Mouse (Mus musculus) gastrocnemius, postnatal 36 days (tissue): Measurements from ENCODE around the gene Wnk4. TPM values are rescaled to one million over a fixed set of nuclear protein-coding genes. Genes with fewer than 3 reads are reported as not detected.

Experiments used
- DNase-seq, 2 experiments: peaks; one replicate each; pipeline ENCODE4 v3.0.0; 2022
- intact Hi-C: fragments of 180-260 bp; cut with DNase I; formaldehyde crosslinking; loops from one replicate; pipeline ENCODE4 v1.15.1; 2025
- long read RNA-seq, 2 experiments: library from polyadenylated mRNA; stranded (forward); transcript quantifications; one replicate each; pipeline ENCODE4 v2.0.0; 2021
- total RNA-seq, 2 experiments: library from RNA; stranded (reverse); gene quantifications; 2 replicates each; pipeline ENCODE4 v1.2.3; 2021

The Wnk4 gene
- under 1 TPM; 0.10 to 0.15 TPM for total RNA-seq
- long read RNA-seq, experiment 1 = 0 reads
- long read RNA-seq, experiment 2 = 0 reads

DNA sequence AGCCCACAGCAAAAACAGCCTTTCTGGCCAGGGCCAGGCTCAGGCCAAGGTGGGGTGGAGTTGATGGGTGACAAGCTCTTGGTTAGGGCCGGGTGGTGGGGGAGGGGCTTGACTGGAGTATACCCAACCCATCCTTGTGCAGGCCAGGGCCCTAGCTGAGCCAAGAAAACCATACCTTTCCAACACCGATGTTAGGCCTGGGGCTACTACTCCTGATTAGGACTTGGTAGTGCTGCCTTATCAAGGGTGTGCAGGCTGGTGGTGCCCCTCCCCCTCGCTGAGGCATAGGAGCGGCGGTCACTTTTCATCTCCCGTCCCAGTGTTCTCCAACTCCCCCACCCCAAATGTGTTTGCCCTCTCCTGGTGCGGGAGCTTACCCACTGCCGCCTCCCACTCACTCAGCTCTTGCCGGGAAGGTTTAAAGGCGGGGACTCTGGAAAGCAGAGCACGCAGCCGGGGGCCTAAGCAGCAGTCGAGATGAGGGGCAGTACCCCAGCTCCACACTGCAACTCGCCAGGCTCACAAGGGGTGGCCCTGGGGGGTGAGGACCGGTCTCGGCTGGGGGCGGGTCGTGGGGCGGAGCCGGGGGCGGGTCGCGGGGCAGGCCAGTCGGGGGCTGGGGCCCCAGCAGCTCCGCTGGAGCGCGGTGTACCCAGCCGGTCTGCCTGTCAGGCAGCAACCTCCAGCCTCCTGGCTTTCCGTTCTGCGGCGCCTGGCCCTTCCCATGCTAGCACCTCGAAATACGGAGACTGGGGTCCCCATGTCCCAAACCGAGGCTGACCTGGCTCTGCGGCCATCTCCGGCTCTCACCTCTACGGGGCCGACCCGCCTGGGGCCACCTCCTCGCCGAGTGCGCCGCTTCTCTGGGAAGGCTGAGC lies at the start of gene Wnk4:
Gene Wnk4 (plus strand): TSS at position 620 of the 878 bp plus-strand sequence.
- intact Hi-C loops = no loop called here
- DNase-seq = peak in 1 of 2 experiments; percentile 42

DNA sequence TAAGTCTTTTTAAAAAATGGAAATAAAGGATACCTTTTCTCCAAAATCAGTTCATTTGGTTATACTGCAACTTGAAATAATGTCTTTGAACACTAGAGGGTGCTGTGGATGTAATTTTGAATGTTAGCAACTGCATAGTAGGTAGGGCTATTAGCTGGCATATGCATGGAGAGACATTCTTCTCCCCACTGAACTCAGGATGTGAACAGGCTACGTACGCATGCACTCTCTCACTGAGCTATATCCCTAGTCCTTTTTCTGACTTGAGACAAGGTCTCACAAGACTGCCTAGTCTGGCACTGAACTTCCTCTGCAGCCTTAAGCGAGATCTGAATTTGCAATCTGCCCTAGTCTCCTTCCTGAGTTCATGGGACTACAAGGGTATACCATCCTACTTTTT lies 48.4 kb upstream of the Wnk4 start:
- intact Hi-C loops = loop anchor here (2.0 to 5.0 kb wide), 2 partner anchors 37 to 185 kb away; no protein-coding TSS in a partner anchor
- no peak for DNase-seq

DNA sequence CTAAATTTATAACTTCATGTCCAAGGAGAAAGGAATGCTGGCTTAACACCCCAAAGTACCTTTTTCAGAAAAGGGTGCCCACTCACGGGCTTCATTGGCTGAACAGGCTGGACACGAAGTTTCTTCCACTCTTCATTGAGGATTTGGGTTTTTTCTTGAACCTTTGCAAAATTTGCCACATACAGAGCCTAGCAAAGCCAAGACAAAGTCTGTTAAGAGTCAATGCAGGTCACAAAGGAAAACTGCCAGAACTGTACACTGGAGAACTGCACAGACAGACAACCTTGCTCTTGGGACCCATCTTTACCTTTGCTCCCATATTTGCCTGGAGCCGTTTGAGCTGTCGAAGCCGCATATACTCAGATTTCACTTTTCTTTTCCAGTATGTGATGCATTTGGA lies 43.4 kb upstream of the Wnk4 start:
- DNase-seq = no peak
- intact Hi-C loops = no loop called here

DNA sequence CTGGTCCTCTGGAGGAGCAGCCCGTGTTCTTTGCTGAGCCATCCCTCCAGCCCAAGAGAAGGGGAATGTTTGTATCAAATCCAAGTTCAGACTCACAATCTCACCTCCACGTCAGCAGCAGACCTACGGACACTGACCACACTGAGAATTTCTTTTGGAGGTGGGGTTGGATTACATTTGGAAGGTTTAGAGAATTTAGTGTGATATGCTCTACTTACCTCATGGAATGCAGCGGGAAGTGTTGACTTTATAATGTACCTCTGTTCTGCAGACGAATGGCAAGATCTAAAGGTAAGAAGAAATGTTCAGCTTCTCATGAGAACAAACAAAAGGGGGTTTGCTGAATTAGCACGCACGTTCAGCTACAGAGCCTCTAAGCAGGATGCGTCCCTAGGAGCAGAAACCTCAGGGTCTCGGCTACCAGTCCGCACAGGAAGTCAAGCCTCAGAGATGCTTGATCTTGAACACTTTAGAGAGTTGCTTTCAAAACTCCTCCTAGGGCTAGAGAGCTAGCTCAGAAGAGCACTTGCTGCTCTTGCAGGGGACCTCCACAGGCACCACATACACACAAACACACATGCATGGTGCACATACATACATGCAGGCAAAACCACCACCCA lies 41.8 kb upstream of the Wnk4 start:
- intact Hi-C loops = no loop called here
- DNase-seq = no peak

DNA sequence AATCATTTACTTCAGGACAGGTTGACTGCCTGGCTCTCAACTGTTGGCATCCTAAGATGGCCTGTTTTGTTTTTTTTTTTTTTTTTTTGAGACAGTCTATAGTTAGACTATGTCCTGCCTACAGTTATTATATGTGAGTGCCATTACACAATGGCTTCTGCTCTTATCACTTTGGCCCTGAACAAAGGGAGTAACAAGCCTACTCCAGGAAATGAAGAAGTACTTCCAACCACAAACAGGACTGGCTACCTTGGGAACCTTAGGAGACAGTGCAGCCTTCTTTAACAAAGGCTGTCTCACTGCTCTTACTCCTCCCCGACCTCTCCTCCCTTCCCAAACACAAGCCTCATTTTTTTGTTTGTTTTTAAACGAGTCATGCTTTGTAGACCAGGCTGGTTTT lies 39.5 kb upstream of the Wnk4 start:
- no peak for DNase-seq
- intact Hi-C loops = no loop called here

DNA sequence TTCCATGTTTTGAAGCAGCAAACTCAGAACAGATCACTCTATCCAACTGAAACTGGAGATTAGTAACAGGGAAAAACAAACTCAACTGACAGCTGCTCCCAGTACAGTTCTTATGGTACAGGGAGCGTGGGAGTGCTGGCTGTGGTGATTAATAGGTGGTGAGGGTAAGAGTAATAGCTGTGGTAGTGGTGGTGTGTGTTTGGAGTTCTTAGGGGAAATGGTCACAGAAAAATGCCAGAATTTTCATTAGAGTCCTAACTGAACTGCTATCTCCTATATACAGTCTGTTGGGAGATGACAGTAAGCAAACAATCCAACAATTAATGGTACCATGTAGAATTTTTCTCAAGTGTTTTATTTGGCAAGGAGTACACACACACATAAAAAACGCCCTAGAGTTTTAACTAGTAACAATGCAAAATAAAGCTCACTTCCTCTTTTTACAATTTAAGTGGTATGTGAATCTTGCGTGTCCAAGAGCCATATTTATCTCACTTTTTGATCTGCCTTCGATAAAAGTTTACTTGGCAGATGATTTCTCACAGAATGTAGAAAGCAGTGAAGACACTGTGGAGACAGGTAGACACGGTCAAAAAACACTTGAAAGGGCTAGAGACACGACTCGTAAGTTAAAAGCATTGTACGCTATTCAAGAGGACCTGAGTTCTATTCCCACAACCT lies 38.9 kb upstream of the Wnk4 start:
- DNase-seq = no peak
- intact Hi-C loops = no loop called here

DNA sequence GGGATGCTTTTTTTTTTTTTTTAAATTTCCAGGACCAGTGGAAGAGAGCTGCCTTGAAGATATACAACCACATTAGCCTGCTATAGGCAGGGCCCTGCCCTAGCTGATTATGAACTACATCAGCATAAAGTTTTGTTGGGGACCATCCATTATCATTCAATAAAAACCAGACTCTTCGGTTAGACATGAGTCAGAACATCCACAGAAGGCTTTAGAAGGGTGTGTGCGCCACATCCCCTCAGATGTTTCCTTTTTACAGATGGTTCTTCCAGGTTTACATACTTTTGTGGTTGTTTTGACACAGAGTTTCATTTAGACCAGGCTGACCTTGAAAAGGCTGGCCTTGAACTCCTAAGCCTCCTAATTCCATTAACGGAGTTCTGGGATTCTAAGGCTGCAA lies 36.0 kb upstream of the Wnk4 start:
- no peak for DNase-seq
- intact Hi-C loops = no loop called here

DNA sequence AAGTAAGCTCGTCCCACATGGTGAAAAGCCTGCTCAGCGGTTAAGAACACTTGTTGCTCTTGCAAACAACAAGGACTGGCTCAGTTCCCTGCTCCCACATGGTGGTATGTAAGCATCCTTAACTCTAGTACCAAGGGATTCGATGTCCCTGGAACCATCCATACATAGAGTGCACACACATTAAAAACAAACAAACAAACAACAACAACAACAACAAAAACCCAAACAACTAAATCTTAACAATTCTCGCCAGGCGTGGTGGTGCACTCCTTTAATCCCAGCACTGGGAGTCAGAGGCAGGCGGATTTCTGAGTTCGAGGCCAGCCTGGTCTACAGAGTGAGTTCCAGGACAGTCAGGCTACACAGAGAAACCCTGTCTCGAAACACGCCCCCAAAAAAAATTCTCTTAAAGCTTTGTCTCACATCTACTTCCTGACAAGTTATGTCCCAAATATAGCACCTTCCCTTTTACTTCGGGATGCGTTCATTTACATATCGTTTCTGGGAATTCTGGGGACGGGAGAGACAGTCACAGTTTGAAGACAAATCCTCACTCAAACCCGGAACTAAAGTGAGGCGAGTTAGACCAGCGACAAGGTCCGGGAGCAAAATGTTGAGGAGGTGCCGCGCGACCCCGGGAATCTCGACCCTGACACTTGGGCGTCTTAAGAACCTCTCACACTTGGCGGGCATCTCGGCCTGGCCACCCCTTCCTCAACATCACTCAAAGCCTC lies 34.9 kb upstream of the Wnk4 start:
- no peak for DNase-seq
- intact Hi-C loops = no loop called here

DNA sequence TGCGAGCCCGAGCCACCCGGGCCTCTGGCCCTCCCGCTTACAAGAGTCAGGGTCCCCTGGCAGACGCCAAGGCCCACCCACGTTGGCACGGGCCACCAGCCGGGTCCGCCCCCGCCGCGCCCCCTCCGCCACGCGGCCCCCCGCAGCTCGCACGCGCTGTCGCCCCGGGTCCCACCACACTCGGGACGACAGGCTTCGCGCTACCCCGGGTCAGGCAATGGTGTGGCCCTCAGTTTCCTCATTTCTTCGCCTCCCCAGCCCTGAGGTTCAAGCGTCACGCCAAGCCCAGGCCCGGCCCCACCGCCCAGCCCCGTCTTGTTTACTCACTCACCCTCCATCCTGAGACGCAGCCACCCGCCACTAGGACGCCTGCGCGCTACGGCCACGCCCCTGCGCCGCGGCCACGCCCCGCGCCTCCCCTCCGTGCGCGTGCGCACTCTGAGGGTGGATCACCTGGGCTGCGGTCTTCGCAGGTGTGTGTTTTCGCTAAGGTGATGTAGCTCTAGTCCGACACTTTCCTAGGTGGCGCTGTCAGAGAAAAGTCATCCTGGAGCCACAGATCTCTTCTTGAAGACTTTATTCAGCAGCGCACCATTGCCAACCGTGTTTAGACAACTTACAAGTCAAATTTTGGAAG lies 34.2 kb upstream of the Wnk4 start, which contains the start of gene Ezh1:
Gene Ezh1 (minus strand): TSS at position 399 of the 637 bp plus-strand sequence.
- DNase-seq = peak; percentile 82 to 90
- intact Hi-C loops = no loop called here

DNA sequence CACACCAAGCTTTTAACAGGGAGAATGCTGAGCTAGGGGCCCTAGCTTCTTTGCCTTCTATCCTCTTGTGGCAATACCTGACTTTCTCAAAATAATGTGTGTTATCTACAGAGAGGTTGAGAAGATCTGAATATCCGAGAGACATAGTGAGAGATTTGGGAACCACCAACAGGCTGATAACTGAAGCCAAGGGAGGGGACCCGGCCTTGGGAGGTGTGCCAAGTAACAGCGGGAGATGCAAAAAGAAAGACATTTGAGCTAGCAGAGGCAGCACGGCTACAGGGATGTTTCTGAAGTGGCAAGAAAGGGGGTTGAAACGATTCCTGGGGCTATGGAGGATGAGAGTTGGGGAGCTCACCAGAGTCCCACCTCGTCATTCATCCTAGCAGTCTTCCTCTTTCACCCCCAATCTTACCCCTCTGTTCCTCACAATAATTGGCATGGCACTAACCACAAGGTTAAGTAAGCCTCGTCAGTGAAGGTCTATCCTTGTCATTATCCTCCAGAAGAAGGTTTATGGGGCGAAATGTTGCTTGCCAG lies 30.9 kb upstream of the Wnk4 start:
- peak in 1 of 2 experiments; percentile 72 for DNase-seq
- intact Hi-C loops = no loop called here

DNA sequence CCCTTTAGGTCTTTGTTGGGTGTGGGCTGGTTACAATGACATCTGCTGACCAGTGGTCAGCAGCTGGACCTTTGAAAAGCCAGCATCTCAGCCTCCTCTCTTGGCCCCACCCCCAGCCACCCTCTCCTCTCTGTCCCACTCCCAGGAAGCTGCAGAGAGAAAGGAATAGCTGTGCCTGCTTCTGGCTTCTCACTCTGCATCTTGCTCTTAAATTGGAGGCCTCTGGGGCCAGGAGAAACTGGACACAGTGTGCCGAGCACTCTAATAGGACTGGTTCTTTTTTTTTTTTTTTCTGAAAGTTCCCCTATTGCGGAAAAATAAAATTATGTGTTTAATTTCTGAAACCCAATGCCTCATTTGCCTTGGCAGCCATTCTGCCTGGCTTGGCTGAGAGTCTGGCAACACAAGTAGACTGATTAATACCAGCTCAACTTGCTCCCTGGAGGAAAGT lies 30.3 kb upstream of the Wnk4 start:
- intact Hi-C loops = no loop called here
- DNase-seq = peak; percentile 47 to 79

DNA sequence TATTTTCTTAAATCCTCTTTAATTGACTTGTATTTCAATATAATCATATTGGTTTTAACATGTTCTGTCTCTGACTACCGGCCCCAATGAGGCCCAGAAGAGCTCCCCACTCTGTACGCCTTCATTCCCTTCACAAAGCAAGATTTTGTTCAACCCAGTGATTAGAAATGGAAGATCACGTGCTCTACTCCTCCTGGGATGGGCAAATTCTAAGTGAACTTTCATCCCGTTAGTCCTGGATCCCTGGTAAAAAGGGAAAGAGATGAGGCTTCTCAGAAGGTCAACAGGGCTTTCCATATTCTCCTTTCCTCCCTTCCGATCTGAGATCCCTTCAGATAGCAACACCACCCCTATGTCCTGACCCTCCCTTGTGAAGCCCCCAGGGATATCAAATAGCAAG lies 29.8 kb upstream of the Wnk4 start:
- DNase-seq = no peak
- intact Hi-C loops = no loop called here

DNA sequence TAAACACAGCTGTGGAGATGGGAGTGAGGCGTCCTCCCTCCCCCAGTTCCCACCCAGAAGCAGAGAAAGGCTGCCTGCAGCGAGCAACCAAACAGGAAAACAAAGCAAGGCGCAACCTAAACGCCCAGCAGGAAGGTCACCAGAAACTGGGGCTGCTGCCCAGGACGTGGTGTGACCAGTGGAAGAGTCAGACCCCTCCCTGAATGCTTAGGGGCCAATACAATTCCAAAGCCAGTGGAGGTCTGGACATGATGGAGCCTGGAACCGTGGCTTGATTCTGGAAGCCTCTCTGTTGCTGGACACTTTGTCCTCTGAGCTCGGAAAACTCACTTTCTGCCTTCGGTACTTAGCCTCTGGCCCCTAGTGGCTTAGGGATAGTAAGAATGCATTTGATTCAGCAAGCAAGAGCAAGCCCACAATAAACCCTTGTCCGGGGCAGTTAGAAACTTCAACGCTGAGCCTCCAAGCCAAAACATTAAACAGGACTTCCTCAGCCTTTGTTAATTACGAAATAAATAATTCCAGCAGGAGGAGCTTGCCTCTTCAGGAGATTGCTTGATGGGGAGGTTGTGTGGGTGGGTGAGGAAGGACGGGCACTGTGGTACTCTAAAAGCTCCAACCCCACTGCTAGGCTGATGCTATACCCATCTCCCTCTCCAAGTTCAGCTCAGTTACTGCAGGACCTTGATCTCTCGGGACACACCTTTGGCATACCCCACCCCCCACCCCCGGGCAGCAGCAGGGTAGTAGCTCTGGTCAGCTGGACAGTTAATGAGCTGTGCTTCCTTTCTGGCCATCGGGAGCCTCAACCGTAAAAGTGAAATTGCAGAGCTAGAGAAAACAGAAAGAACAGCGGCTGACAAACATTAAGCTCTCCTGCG lies 29.1 kb upstream of the Wnk4 start:
- DNase-seq = peak; percentile 69 to 83
- intact Hi-C loops = no loop called here

DNA sequence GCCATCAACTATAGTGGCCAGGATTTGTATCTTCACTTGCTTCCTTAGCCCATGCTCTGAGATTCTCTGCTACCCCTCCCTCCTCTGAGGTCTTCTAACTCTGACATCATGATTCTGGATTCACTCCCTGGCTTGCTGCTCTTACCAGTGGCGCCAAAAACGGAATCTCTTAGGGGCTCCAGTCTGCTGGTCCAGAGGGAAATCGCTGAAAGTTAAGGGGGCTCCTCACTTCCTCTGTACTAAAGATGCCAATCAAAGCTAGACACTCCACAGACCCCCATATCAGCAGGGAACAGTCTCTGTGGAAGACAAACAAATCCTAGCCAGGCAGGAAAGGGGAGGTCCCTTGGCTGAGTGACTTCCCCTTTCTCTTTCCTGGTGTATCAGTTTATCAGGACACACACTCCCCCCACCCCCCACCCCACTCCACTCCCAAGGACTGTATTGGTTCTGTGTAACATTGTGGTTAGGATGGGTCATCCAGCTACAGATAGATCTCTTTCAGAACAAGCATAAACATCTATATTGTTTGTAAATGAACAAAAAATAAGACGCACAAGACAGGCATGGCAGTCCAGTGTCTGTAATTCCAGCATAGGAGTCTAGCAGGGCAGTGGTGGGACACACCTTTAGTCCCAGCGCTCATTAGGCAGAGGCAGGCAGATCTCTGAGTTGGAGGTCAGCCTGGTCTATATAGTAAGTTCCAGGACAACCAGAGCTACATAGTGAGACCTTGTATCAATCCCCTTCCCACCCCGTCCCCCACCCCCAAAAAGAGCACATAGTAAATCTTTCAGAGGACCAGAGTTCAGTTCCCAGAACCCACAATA lies 28.1 kb upstream of the Wnk4 start:
- DNase-seq = peak; percentile 24 to 54
- intact Hi-C loops = no loop called here

DNA sequence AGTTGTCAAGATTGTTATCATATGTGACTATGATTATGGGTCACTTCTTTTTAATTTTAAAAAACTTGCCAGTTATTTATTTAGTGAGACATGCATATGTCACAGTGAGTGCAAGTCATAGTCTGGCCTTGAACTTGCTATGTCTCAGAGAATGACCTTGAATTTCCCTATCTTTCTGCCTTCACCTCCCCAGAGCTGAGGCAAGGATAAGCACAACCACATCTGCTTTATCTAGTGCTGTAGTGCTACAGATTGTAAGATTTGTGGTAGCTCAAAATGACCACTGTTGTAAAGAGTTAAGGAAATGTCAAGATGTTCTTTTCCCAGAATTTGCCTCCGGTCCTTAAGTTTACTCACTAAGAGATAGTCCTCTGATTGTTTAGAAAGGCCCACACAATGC lies 27.1 kb upstream of the Wnk4 start:
- no peak for DNase-seq
- intact Hi-C loops = no loop called here

DNA sequence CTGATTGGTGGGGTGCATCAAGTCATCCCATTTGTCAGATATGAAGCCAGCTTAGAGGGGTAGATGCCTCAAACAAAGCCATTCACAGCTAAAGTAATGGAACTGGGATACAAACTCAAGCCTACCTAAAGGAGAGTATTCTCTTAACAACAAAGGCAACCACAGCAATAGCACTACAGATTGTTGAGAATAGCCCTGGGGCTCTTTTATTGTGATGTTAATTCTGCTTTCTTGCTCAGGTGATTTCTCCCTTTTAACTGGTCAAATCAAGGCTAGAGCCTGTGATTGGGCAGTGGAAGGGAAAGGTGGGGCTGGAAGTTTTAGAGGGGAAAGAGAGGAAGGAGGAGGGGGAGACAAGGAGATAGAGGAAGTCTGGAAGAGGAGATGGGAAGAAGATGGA lies 26.2 kb upstream of the Wnk4 start:
- DNase-seq = no peak
- intact Hi-C loops = no loop called here

DNA sequence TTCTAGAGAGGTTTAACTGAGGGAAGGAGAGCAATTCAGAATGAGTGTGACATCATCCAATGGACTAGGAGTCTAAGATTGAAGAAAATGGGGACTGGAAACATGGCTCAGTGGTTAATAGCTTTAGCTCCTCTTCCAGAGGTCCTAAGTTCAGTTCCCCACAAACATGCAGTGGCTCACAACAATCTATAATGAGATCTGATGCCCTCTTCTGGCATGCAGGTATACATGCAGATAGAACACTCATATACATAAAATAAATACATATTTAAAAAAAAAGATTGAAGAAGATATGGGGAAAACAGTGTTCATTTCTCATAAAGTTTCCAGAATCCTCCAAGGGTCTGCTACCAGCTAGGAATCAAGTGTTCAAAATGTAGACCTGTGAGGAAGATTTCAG lies 24.9 kb upstream of the Wnk4 start:
- DNase-seq = no peak
- intact Hi-C loops = no loop called here

DNA sequence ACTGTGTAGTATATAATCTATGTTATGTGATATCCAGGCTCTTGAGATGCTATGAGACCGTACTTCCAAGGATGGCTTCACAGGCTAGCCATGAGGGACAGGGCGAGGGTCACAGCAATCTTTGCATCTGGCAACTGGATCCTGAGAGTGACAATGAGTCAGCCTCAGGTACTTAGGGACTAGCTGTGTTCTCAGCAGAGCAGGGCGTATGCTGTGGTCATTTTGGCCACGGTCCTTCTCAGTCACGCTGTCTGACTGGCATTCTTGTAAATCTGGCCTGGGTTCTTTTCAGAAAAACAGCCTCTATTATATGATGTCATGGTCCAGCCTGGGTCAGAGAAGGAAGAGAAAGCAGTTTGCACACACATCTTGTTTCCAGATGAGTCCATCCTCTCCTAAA lies 23.6 kb upstream of the Wnk4 start:
- no peak for DNase-seq
- intact Hi-C loops = no loop called here
